Mouse (Mus musculus): ENCODE results near the gene Ddt. TPM values are rescaled to one million over a fixed set of nuclear protein-coding genes. Genes with fewer than 3 reads are reported as not detected.

Ddt gene
- 83.7 and 87.8 TPM in 2 replicates for polyA plus RNA-seq (2015; fragmentation: Nextera tagmentation; extraction: Ambion mirVana)

DNA sequence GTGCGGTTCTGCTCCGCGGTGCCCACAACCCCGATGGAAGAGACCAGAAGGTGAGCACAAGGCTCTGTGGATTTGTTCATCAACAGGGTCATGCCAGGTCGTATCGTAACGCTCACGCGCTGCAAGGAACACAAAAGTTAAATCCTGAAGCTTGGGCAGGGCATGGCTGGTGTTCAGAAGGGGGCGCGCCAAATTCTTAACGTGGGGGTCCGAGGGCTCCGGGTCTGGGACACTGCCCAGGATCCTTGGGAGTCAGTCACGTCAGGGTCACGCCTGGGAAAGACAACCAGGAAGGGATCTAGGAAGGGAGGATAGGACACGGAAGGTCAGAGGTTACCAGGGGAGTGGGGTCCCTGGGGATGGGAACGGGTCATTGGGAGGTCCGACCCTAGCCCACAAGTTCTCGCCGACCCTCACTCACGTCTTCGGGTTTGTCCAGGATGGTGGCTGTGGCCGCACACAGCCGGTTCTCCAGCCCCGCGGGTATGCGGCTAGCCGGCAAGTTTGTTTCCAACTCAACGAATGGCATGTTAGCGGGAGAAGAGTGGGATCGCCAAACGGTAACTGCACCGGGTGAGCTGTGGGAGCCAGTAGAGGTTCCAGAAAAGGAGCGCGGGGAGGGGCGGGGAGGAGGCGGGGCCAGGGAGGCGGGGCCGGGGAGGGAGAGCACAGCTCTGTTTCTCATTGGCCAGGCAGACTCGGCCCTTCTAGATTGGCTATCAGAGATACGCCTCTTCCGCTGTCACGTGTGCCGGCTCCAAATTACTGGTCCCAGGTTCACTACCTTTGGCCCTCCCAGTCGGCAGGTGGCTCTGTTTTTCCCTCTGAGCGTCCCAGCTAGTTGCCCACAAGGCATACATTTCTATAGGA, at the start of gene Ddt:
Gene Ddt (minus strand): TSS at position 620 of the 870 bp plus-strand sequence.
- peak within 1 kb of the TSS; percentile 68 for H3K4me3 ChIP-seq (replicated peaks)
- H3K36me3 ChIP-seq: no peaks in the 10 kb centered on the region
- no peaks in the 10 kb centered on the region for H3K9me3 ChIP-seq
- peak within 1 kb of the TSS; percentile 77 for H3K9ac ChIP-seq (replicated peaks)
- peaks cover 9% of the 10 kb centered on the region for H3K4me1 ChIP-seq (replicated peaks)
- no peak within 1 kb of the TSS for H3K27ac ChIP-seq
- peaks cover 19% of the 10 kb centered on the region for H3K27me3 ChIP-seq
- peak within 1 kb of the TSS; percentile 92 for H3K4me2 ChIP-seq (replicated peaks)
- peak; percentile 96 for ATAC-seq
- under 1% methylated on average over 47 of the region's 47 CpGs for WGBS

DNA sequence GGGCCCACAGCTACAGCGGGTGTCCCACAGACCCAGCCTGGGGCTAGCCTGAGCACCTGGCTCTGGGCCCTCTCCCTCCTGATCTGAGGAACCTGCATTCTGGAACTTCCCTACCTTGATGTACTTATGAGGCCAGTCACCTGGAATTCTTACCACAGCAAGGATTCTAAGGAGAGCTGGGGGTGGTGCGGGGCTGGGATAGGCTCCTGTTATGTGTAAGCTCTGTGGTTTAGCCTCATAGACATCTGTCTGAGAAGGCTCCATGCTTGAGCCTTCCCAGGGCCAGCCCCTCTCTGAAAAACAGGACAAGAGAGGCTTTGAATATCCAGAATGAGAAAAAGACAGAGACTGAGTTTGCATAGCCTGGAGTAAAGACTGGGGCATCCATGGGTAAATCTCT, 49.2 kb upstream of the Ddt start, which contains the start of gene Gstt4:
Gene Gstt4 (minus strand): TSS at position 101 of the 400 bp plus-strand sequence.
- no peaks in the 10 kb centered on the region for H3K36me3 ChIP-seq
- no peak within 1 kb of the TSS for H3K27ac ChIP-seq
- no peaks in the 10 kb centered on the region for H3K9me3 ChIP-seq
- 93% methylated on average over 2 of the region's 2 CpGs for WGBS
- H3K4me3 ChIP-seq (replicated peaks): no peak within 1 kb of the TSS
- no peak within 1 kb of the TSS for H3K9ac ChIP-seq (replicated peaks)
- ATAC-seq: no peak
- no peak within 1 kb of the TSS for H3K4me2 ChIP-seq (replicated peaks)
- H3K4me1 ChIP-seq (replicated peaks): no peaks in the 10 kb centered on the region
- no peaks in the 10 kb centered on the region for H3K27me3 ChIP-seq

GRCm38 (mm10) chr10:75819882-75820281, 46.7 kb upstream of the Ddt start:
- Histone ChIP-seq H3K27ac (no peak overlapping the region), H3K4me3 (replicated peaks) (no peak overlapping the region), H3K4me1 (replicated peaks) (no peaks in the 10 kb centered on the region), H3K27me3 (no peaks in the 10 kb centered on the region), H3K9ac (replicated peaks) (no peak overlapping the region), H3K4me2 (replicated peaks) (no peak overlapping the region), H3K36me3 (no peaks in the 10 kb centered on the region), H3K9me3 (no peaks in the 10 kb centered on the region)
- no peak for ATAC-seq
- WGBS: 89% methylated on average over 5 of the region's 5 CpGs

GRCm38 (mm10) chr10:75818641-75819040, 45.4 kb upstream of the Ddt start:
- H3K9ac ChIP-seq (replicated peaks): no peak overlapping the region
- H3K4me3 ChIP-seq (replicated peaks): no peak overlapping the region
- no peak overlapping the region for H3K27ac ChIP-seq
- no peak overlapping the region for H3K4me2 ChIP-seq (replicated peaks)
- no peaks in the 10 kb centered on the region for H3K36me3 ChIP-seq
- no peak for ATAC-seq
- no peaks in the 10 kb centered on the region for H3K9me3 ChIP-seq
- H3K27me3 ChIP-seq: no peaks in the 10 kb centered on the region
- 64% methylated on average over 10 of the region's 10 CpGs for WGBS
- H3K4me1 ChIP-seq (replicated peaks): no peaks in the 10 kb centered on the region

GRCm38 (mm10) chr10:75804217-75804616, 31.0 kb upstream of the Ddt start:
- ATAC-seq: no peak
- Histone ChIP-seq H3K9me3 (no peaks in the 10 kb centered on the region), H3K4me3 (replicated peaks) (no peak overlapping the region), H3K27ac (no peak overlapping the region), H3K4me1 (replicated peaks) (no peaks in the 10 kb centered on the region), H3K9ac (replicated peaks) (no peak overlapping the region), H3K27me3 (no peaks in the 10 kb centered on the region; the same call in 1 of the 2 replicates), H3K4me2 (replicated peaks) (no peak overlapping the region), H3K36me3 (no peaks in the 10 kb centered on the region)
- 78% methylated on average over 2 of the region's 2 CpGs for WGBS

- peak; percentile 53 for ATAC-seq
- peaks cover 15% of the 10 kb centered on the region for H3K4me1 ChIP-seq (replicated peaks)
- peak within 1 kb of the TSS; percentile 66 for H3K4me2 ChIP-seq (replicated peaks)
- no peaks in the 10 kb centered on the region for H3K36me3 ChIP-seq
- no peaks in the 10 kb centered on the region for H3K9me3 ChIP-seq
- 1% methylated on average over 18 of the region's 18 CpGs for WGBS
- H3K27me3 ChIP-seq: peaks cover 6% of the 10 kb centered on the region; the same call in 1 of the 2 replicates
- H3K27ac ChIP-seq: no peak within 1 kb of the TSS
- peak within 1 kb of the TSS; percentile 41 for H3K4me3 ChIP-seq (replicated peaks)
- H3K9ac ChIP-seq (replicated peaks): peak within 1 kb of the TSS; percentile 50
Measured at GRCm38 (mm10) chr10:75798176-75798696, 25.0 kb upstream of the Ddt start, which contains the start of gene Gstt1. Gene Gstt1 (minus strand): TSS chr10:75798584.

DNA sequence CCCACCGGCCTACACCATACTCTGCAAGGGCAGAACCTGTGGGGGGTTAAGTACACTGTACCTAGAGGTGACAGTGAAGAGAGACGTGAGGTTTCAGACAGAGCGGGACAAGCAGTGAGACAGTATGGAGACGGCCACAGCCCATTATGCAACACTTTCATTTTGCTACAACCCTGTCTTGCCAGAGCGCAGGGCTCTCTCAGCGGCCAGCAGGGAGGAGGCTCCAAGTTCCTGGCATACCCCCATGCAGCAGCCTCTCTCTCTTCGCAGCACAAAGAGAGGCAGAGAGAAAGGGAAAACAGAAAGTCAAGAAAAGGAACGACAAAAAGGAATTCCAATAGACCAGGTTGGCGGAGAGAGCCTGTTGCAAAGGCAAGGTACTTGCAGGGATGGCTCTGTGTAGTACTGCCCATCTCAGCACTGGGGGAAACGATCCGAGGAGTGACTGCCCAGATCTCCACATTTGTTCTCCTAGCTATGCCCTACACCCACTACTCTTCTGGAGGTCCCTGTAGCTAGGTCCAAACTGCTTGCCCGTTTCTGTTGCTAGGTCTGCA, 24.5 kb upstream of the Ddt start:
- Histone ChIP-seq H3K4me1 (replicated peaks) (peaks cover 15% of the 10 kb centered on the region), H3K27me3 (peaks cover 6% of the 10 kb centered on the region; the same call in 1 of the 2 replicates), H3K4me2 (replicated peaks) (peak overlapping the region; percentile 66), H3K9ac (replicated peaks) (peak overlapping the region; percentile 50), H3K36me3 (no peaks in the 10 kb centered on the region), H3K9me3 (no peaks in the 10 kb centered on the region), H3K27ac (no peak overlapping the region), H3K4me3 (replicated peaks) (peak overlapping the region; percentile 41)
- ATAC-seq: peak; percentile 77
- 3% methylated on average over 12 of the region's 12 CpGs for WGBS

DNA sequence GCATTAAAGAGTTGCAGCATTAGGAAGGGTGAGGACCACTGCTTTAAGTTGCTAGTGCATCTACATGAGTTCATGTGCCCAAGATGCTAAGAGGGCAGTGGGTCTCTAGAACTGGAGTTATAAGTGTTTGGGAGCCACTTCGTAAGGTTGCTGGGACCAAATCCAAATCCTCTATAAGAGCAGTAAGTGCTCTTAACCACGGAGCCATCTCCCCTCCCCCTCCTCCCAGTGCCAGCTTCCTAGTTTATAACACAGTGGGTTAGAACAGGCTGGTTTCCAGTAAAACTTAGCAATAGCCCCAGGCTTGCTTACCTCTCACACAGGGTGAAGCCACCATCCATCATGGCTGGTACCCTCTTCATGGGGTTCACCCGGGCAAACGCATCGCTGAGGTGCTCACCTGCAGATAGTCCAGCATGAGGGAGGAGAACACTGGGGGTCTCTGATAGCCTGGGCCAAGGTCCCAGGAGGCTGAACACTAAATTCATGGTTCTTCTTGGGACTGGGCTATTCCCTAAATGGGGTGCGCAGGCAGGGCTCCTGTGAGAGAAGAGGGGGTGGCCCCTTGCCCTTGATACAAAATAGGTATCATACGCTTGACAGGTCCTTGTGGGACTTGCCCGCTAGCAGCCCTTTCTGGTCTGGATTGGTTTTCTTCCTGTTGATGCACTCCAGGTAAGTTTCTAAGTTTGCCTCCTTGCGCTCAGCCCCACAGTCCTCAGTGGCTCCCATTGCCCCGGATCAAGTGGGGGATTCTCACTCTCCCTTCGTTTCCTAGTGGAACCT, 23.7 kb upstream of the Ddt start:
- Histone ChIP-seq H3K27ac (no peak overlapping the region), H3K36me3 (no peaks in the 10 kb centered on the region), H3K4me3 (replicated peaks) (peak overlapping the region; percentile 41), H3K9me3 (no peaks in the 10 kb centered on the region), H3K4me2 (replicated peaks) (peak overlapping the region; percentile 66), H3K9ac (replicated peaks) (no peak overlapping the region), H3K4me1 (replicated peaks) (peaks cover 15% of the 10 kb centered on the region), H3K27me3 (peaks cover 6% of the 10 kb centered on the region; the same call in 1 of the 2 replicates)
- WGBS: 49% methylated on average over 11 of the region's 11 CpGs
- no peak for ATAC-seq

DNA sequence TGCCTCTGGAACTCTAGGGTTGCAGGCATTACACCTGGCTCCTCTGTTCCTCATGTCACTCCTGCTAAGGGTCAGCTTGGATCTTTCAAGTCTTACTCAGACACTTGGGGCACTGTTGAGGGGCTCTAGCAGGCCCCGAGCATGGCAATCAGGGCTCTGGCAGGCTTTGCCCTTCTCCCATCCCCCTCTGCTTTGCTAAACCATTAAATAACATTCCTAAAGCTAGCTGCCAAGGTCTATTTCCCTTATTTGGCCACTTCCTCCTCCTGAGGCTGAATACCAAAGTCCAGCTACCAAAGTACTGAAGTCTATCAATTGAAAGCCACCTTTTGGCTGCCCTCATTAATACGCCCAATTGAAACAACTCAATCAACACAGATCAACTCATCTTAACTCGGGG, 21.7 kb upstream of the Ddt start:
- no peak overlapping the region for H3K4me3 ChIP-seq (replicated peaks)
- ATAC-seq: no peak
- no peaks in the 10 kb centered on the region for H3K9me3 ChIP-seq
- no peaks in the 10 kb centered on the region for H3K36me3 ChIP-seq
- 25% methylated on average over 3 of the region's 3 CpGs for WGBS
- peaks cover 6% of the 10 kb centered on the region; the same call in 1 of the 2 replicates for H3K27me3 ChIP-seq
- no peak overlapping the region for H3K9ac ChIP-seq (replicated peaks)
- no peak overlapping the region for H3K4me2 ChIP-seq (replicated peaks)
- H3K4me1 ChIP-seq (replicated peaks): peaks cover 18% of the 10 kb centered on the region
- H3K27ac ChIP-seq: no peak overlapping the region

- ATAC-seq: no peak
- no peaks in the 10 kb centered on the region for H3K36me3 ChIP-seq
- H3K9ac ChIP-seq (replicated peaks): no peak overlapping the region
- 0 out of 2 replicates have a peak, but pooled peaks cover 3% of the 10 kb centered on the region for H3K4me1 ChIP-seq (replicated peaks)
- H3K4me3 ChIP-seq (replicated peaks): no peak overlapping the region
- H3K4me2 ChIP-seq (replicated peaks): no peak overlapping the region
- no peak overlapping the region for H3K27ac ChIP-seq
- 24% methylated on average over 7 of the region's 7 CpGs for WGBS
- no peaks in the 10 kb centered on the region for H3K27me3 ChIP-seq
- H3K9me3 ChIP-seq: no peaks in the 10 kb centered on the region
Measured at GRCm38 (mm10) chr10:75790773-75791172, 17.6 kb upstream of the Ddt start.

- H3K4me2 ChIP-seq (replicated peaks): no peak overlapping the region
- no peak overlapping the region for H3K4me3 ChIP-seq (replicated peaks)
- ATAC-seq: no peak
- no peak overlapping the region for H3K9ac ChIP-seq (replicated peaks)
- 0 out of 2 replicates have a peak, but pooled peaks cover 3% of the 10 kb centered on the region for H3K4me1 ChIP-seq (replicated peaks)
- H3K9me3 ChIP-seq: no peaks in the 10 kb centered on the region
- no peaks in the 10 kb centered on the region for H3K36me3 ChIP-seq
- no peaks in the 10 kb centered on the region for H3K27me3 ChIP-seq
- 95% methylated on average over 5 of the region's 5 CpGs for WGBS
- H3K27ac ChIP-seq: no peak overlapping the region
Measured at GRCm38 (mm10) chr10:75789841-75790240, 16.6 kb upstream of the Ddt start.

All from midbrain, embryonic 13.5 days (tissue).